Mouse (Mus musculus) mouse trophoblast stem cell (cell line): ENCODE data around the gene Fam114a2.

Experiments
- in situ Hi-C, 2 experiments: fragments of 300-500 bp; cut with MseI, MboI; formaldehyde crosslinking; loops; 2 replicates in 1 of 2; 3 replicates in 1 of 2; pipeline ENCODE4 v1.15.1; 2025

Gene Fam114a2

DNA sequence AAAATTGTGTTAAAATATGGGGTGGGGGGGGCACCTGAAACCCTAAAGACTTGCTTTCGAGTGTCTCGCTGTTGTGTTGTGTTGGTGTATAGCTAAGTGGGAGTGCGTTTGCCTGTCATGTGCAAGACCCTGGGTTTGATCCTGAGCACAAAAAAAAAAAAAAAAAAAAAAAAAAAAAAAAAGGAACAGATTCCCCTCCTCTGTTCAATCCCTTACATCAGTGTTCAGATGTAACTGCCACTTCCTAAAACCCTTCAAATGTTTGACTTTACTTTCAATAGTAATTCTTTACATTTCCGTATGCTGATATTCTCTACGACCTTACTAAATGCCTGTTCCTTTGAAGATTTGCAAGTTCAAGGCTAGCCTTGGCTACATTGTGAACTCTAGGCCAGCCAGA is 887 bp upstream of the Fam114a2 start:
- in situ Hi-C loops: no loop called here

DNA sequence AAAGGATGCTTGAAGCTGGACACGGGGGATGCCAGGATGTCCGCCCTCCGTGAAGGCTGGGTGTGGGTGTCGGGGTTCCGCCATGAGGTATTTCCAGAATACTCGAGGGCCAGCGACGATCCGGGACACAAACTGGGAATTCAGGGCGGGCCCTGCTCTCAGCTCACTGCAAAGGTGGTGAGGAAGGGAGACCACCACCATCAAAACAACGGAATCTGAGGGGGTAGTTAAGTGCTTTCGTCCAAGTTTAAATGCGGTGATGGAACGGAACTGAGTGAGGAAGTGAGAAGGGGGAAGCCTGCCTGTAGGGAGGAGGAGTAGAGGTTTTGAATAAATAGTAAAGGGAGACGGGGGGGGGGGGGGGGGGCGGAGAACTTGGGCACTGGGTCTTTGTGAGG is 333 bp upstream of the Fam114a2 start:
- in situ Hi-C loops: no loop called here

DNA sequence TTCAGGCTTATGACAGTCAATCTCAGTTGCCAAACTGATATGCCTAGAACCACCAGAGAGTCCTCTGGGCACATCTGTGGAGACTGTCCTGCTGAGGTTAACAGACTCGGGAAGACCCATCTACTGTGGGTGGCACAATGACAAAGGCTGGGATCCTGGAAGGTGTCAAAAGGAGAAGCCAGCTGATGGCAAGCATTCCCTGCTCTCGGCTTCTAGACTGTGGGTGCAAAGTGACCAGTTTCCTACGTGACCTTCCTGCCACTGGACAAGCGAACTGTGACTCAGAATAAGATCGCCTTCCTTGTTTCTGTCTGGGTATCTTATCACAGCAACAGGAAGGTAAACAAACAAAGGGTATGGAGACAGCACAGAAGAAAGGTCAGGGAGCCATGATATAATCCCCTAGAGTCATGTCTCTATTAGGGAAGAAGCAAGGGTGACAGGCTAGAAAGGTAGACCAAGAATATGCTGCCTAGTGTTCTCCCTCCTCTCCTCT is 1.4 kb downstream of the Fam114a2 start:
- in situ Hi-C loops: no loop called here

DNA sequence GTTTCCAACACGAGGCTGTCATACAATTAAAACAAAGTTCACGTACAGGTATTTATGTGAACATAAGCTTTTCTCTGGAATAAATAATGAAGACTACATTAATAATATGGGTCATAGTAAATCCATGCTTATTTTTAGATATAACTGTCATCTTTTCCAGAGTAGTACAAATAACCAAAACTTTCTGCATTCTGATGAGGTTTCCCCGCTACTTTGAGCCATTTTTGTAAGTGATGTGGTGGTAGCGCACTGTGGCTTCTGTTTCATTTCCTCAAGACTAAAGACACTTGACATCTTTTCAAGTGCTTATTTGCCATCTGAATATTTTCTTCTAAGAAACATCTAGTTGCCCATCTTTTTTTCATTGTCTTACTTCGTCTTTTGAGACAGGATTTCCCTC is 3.2 kb downstream of the Fam114a2 start:
- in situ Hi-C loops: no loop called here

GRCm38 (mm10) chr11:57506899-57507298 is 11.5 kb downstream of the Fam114a2 start:
- in situ Hi-C loops: no loop called here

DNA sequence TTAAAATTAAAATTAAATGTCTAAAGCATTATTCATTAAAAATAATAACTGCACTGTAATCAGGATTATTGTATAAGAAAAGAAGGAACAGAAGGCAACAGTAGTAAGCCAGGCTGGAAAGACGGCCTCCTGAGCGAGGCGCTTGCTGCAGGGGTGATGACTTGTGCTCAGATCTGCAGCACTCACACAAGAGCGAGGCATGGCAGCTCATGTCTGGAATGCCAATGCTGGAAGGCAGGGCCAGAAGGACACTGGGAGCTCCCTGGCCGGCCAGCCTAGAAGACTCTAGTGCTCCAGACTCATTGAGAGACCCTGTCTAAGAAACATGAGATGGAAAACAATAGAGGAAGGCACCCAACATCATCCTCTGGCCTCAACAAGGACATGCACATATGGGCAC is 15.3 kb downstream of the Fam114a2 start:
- in situ Hi-C loops: no loop called here

DNA sequence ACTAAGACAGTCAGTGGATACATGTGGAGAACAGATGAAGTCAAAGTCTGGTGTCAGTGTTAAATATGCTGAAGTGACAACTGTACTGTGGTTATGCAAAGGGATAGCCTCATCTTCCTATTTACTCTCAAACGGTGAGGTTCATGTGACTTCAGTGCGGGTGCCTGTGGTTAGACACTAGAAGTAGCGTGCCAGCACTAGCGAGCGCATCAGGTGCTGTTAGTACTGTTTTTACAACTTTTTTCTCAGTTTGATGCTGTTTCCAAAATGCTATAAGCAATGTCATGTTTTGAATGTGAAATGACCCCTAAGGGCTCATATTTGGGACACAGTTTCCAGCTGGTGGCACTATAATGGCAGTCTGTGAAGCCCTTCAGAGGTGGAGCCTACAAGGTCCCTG is 20.2 kb downstream of the Fam114a2 start:
- in situ Hi-C loops: no loop called here

- in situ Hi-C loops: no loop called here
These were observed 20.7 kb downstream of the Fam114a2 start for GRCm38 (mm10) chr11:57497701-57498100.

DNA sequence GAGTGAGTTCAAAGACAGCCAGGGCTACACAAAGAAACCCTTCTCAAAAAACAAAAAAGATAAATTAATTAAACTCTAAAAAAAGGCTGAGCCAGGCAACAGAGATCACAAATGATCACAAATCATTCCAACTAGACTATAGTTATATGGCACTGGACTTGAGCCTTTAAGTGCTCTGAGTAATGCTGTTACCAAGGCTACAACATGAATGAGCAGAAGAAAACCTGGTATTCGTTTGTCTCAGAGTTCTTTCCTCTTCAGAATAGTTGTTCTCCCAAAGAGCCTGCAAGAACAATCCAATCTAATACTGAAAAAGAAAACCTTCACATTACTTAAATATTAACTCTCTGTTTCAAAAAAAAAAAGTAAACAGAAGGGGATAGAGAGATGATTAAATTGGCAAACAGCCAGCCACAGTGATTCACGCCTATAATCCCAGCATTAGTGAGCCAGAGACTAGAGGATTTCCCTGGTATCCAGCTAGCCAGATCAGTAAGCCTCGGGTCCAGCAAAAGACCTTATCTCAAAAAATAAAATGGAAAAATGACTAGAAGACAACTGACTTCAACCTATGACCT is 21.9 kb downstream of the Fam114a2 start:
- in situ Hi-C loops: no loop called here

GRCm38 (mm10) chr11:57488436-57488835 is 30.0 kb downstream of the Fam114a2 start:
- in situ Hi-C loops: no loop called here

DNA sequence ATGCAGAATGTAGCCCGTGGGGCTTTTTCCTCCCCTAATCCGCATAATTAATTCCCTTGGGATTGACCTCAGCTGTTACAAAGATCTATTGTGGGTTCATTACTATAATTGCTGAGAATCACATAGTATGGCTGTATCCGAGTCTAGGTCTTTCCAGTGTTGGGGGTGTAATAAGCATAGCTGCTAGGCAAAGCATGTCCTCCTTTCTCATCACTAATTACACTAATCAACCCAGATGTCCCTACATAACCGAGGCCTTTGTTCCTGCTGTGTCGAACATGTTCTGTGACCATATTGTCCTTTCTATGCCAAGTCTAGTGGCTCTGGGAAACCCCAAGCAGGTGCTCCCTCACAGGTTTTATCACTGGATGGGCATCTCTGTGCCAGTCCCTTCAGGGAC is 40.3 kb downstream of the Fam114a2 start:
- in situ Hi-C loops: no loop called here

DNA sequence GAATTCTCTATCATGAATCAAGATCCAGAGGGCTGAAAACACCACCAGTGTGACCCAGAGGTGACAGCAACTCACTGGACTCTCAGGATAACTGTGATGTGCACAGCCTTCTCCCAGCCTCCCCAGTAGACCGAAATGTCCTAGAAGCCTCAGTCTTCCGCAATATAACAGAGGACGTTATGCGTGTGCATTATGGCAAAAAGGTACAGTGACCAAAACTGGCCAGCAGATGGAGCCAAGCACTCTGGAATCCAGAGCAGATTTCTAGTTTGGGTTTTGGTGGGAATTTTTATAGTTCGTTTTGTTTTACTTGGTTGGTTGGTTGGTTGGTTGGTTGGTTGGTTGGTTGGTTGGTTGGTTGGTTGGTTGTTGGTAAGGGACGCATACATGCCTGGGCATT is 43.3 kb downstream of the Fam114a2 start:
- in situ Hi-C loops: no loop called here

DNA sequence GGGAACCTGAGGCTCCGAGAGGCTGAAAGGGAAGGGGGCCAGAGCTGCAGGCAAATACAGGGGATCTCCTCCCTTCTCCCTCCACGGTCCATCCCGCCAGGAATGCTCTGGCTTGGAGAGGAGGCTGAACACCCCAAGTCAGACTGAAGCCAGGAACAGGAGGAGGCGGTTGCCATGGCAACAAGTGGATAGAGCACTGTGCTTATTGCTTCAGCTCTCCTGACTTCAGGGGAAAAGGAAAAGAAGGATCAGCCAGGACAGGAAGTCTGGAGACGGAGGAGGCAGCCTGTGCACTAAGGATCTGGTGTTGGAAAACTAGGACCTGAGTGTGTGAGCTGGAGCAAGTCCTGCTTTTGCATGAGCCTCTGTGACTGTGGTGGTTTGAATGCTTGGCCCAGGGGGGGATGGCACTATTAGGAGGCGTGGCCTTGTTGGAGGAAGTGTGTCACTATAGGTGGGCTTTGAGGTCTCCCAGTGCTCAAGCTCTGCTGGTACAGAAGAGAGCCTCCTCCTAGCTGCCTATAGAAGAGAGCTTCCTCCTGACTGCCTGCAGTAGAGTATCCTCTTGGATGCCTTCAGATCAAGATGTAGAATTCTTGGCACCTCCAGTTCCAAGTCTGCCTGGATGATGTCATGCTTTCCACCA is 44.0 kb downstream of the Fam114a2 start:
- in situ Hi-C loops: loop anchor here in 1 of 2 experiments (25.0 kb wide), 1 partner anchor 1337 kb away; no protein-coding TSS in a partner anchor

GRCm38 (mm10) chr11:57470979-57471378 is 47.4 kb downstream of the Fam114a2 start:
- in situ Hi-C loops: loop anchor here in 1 of 2 experiments (25.0 kb wide), 1 partner anchor 1334 kb away; no protein-coding TSS in a partner anchor

DNA sequence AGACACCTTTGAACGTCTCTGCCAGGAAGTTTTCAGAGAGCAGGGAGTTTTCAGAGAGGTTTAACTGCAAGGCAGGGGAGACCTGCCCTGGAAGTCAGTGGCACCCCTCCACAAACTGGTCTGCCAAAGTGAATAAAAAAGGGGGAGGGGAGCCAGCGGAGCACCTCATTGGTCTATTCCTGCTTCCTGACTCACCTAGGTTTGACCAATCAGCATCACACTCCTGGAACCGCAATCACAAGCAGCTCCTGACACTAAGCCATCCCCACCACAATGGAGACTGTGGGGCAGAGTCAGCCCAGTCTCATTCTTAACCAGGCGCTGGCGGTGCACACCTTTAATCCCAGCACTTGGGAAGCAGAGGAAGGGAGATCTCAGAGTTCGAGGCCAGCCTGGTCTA is 48.4 kb downstream of the Fam114a2 start:
- in situ Hi-C loops: loop anchor here in 1 of 2 experiments (25.0 kb wide), 1 partner anchor 1333 kb away; no protein-coding TSS in a partner anchor

- in situ Hi-C loops: loop anchor here in 1 of 2 experiments (25.0 kb wide), 1 partner anchor 1331 kb away; no protein-coding TSS in a partner anchor
These were observed 49.7 kb downstream of the Fam114a2 start for GRCm38 (mm10) chr11:57468706-57469105.

- in situ Hi-C loops: loop anchor here in 1 of 2 experiments (25.0 kb wide), 1 partner anchor 1330 kb away; no protein-coding TSS in a partner anchor
These were observed 51.0 kb downstream of the Fam114a2 start for GRCm38 (mm10) chr11:57467159-57468110.

- in situ Hi-C loops: loop anchor here in 1 of 2 experiments (25.0 kb wide), 1 partner anchor 1329 kb away; no protein-coding TSS in a partner anchor
These were observed 52.6 kb downstream of the Fam114a2 start for GRCm38 (mm10) chr11:57465844-57466243.

DNA sequence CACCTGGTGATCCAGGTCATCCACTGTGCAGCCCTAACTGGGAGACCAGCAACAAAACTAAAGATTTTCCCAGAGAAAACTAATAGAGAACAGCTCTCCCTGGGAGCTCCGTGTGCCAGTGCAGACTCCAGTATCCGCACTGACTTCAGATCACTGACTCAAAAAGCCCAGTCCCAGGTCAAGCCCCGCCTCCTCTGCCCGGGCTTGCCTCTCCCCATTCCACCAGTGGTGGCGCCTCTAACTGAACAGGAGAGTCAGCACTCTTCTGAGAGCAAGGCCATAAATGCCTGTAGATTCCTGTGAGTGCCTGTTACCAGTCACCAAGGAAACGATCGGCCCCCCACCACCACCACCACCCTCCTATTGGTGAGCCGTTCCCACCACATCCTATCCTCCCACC is 53.4 kb downstream of the Fam114a2 start:
- in situ Hi-C loops: loop anchor here in 1 of 2 experiments (25.0 kb wide), 1 partner anchor 1328 kb away; no protein-coding TSS in a partner anchor

- in situ Hi-C loops: loop anchor here in 1 of 2 experiments (25.0 kb wide), 1 partner anchor 1322 kb away; no protein-coding TSS in a partner anchor
These were observed 58.7 kb downstream of the Fam114a2 start for GRCm38 (mm10) chr11:57459759-57460158.

DNA sequence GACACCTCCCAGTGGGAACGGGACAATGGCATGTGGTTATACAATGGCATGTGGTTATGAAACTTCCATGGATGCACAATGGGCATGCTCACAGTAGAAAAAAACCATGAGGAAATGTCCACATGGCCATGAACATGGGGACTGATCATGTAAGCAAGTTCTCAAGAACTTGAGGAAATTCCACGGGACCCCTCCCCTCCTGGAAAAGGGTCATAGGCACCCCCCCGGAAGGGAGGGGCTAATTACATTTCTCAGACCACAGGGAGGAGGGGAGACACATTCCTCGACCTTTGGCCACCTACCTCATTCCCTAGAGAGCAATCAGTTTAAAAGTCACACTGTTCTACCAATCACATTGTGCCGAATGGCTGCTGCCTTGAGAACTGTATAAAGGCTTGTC is 64.0 kb downstream of the Fam114a2 start:
- in situ Hi-C loops: loop anchor here in 1 of 2 experiments (25.0 kb wide), 1 partner anchor 1317 kb away; no protein-coding TSS in a partner anchor
